Mouse (Mus musculus) G1E (cell line): Measurements from ENCODE around the gene Adk. TPM values are rescaled to one million over a fixed set of nuclear protein-coding genes. Genes with fewer than 3 reads are reported as not detected.
A peak's percentile ranks its signal among the peaks of the same experiment; 100 is the strongest.

ENCODE experiments used
- ATAC-seq: 2 replicates; pipeline ENCODE4 v1.8.0; 2016; ENCODE audit warnings: mild to moderate bottlenecking; ENCODE audit not compliant: insufficient number of reproducible peaks, poor library complexity, low FRiP score, severe bottlenecking; ENCODE audit errors: extremely low read depth
- DNase-seq: peaks from one replicate; pipeline ENCODE4 v3.0.0; 2012; ENCODE audit warnings: low spot score
- H3K27me3 ChIP-seq: 2 replicates; pipeline ENCODE4 v1.6.1; 2012; ENCODE audit warnings: mild to moderate bottlenecking, low read length, inconsistent platforms; ENCODE audit not compliant: insufficient read depth
- H3K36me3 ChIP-seq: replicated peaks from 2 replicates; pipeline ENCODE3; 2012; ENCODE audit warnings: mild to moderate bottlenecking, inconsistent platforms
- H3K4me1 ChIP-seq: 2 replicates; pipeline ENCODE4 v1.6.1; 2012; ENCODE audit warnings: low read depth, low read length, inconsistent platforms, mixed read lengths; ENCODE audit not compliant: insufficient read depth
- H3K4me3 ChIP-seq: 2 replicates; pipeline ENCODE4 v1.5.1; 2012; ENCODE audit warnings: low read depth, mild to moderate bottlenecking, inconsistent platforms, low read length, moderate library complexity, mixed read lengths
- H3K9me3 ChIP-seq: replicated peaks from 2 replicates; pipeline ENCODE4 v1.6.1; 2012; ENCODE audit warnings: inconsistent platforms
- CTCF ChIP-seq: IDR thresholded peaks from 2 replicates; pipeline ENCODE4 v1.5.1; 2012; ENCODE audit warnings: low read depth, low read length, inconsistent platforms, mixed read lengths
- GATA1 ChIP-seq: IDR thresholded peaks from 2 replicates; pipeline ENCODE4 v1.6.1; 2012; ENCODE audit warnings: borderline replicate concordance, low read length, inconsistent platforms, mixed read lengths
- GATA2 ChIP-seq: IDR thresholded peaks from 2 replicates; pipeline ENCODE4 v1.6.1; 2012; ENCODE audit warnings: low read depth, low read length, inconsistent platforms, borderline replicate concordance
- POLR2AphosphoS5 ChIP-seq: IDR thresholded peaks from 2 replicates; pipeline ENCODE4 v1.6.1; 2012; ENCODE audit warnings: low read depth, low read length, inconsistent platforms; ENCODE audit not compliant: insufficient replicate concordance
- TAL1 ChIP-seq: conservative IDR thresholded peaks from 2 replicates; pipeline ENCODE4 v1.6.1; 2012; ENCODE audit warnings: low read depth, low read length, inconsistent platforms, mixed read lengths
- polyA plus RNA-seq: library from polyadenylated mRNA; stranded (reverse); fragments of >175 nt; gene quantifications from 2 replicates; pipeline ENCODE4 v1.2.3, GENCODE M21; 2012
- total RNA-seq, 2 experiments: library from RNA; stranded (forward) in 1 of 2; stranded (reverse) in 1 of 2; fragments of 200-1000 nt in 1 of 2; fragments of >200 nt in 1 of 2; fragmentation: Nextera tagmentation in 1 of 2; gene quantifications; 2 replicates each; pipeline ENCODE4 v1.2.3; 2014 to 2017

The Adk gene
- total and polyA plus RNA-seq, 3 experiments, result 20.8 to 547 (median 489) TPM

DNA sequence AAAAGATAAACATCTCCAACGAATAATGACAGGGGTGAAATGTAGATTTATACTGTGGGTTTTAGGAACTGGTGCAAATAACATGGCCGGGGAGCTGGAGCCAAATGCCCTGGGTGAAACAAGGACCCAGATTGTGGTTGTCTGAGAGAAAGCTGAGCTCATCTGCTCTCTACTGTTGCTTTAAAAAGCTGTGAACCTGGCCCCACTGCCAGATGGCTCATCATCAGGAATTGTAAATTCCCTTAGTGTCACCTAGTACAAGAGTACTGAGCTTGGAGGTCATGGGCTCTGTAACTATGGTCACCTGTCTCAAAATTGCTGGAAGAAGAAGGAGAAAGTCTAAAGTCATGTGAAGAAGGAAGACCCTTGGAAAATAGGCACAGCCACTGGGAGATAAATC lies 6.6 kb downstream of the Adk start:
- DNase-seq (no peak), ATAC-seq (no peak)
- no peaks in the 10 kb centered on the region for H3K9me3 ChIP-seq
- H3K36me3 ChIP-seq, result peaks cover 47% of the 10 kb centered on the region
- H3K27me3 ChIP-seq, result no peaks in the 10 kb centered on the region
- H3K4me3 ChIP-seq, result no peak overlapping the region
- peaks cover 75% of the 10 kb centered on the region for H3K4me1 ChIP-seq
- TF ChIP-seq POLR2AphosphoS5, result no peak
- TF ChIP-seq GATA1, result no peak
- no peak for TF ChIP-seq TAL1
- TF ChIP-seq CTCF, result no peak
- TF ChIP-seq GATA2, result no peak

DNA sequence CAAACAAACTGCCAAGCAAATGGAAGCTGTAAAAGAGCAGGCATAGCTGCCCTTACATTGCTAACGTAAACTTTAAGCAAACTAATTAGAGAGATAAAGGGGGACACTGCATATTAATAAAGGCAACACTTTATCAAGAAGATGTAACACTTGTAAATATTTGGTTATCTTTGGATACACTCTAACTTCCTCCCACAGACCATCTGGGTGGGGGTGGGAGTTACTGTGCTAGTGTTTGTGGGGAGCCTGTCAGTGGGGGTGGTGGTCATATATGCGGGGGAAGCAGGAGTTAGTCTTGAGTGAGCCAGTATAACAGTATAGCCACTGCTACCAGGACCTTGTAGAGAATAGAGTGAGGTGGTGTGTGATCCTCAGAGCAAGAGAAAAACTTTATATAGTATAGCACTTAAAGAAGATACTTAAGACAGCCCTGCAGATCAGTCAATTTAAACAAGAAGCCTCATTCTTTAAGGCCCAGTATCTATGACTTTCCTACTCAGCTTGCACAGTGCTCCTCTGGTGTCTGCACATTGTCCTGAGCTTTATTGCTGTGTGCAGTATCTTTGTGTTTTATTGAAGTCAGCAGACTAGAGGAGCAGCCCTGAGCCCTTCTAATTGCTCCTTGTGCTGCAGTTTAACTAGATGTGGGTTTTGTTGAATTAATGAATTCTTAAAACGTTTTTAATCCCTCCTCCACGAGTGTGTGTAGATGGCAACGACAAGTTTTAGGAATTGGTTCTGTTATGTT lies 10.6 kb downstream of the Adk start:
- peak; percentile 40 for DNase-seq
- Histone ChIP-seq H3K4me1 (peaks cover 76% of the 10 kb centered on the region), H3K4me3 (no peak overlapping the region; the same call in 1 of the 2 replicates), H3K9me3 (no peaks in the 10 kb centered on the region), H3K36me3 (peaks cover 29% of the 10 kb centered on the region), H3K27me3 (no peaks in the 10 kb centered on the region)
- TF ChIP-seq CTCF (no peak), GATA1 (no peak), TAL1 (peak; percentile 58)
- ATAC-seq, result peak; percentile 81

DNA sequence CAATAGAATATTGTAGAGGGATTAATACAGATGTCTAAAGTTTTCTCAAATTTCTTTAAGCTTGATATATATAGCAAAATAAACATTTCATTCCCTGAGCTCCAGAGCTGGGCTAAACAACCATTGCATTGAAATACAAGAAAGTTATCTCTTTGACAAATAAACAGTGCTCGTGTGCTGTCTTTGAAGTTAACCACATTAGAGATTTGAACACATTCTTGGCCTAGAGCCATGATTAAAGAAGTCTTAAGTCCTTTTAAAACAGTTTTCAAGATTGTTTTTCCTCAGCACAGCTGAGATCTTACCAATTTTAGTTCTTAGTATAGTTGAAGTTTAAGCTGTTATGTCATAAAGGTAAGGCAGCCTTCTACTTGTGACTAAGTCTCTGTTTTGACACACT lies 11.9 kb downstream of the Adk start:
- no peak for TF ChIP-seq POLR2AphosphoS5
- TF ChIP-seq CTCF, result no peak
- TF ChIP-seq TAL1, result no peak
- no peak for TF ChIP-seq GATA2
- no peak for TF ChIP-seq GATA1
- Histone ChIP-seq H3K9me3 (no peaks in the 10 kb centered on the region), H3K4me3 (no peak overlapping the region), H3K27me3 (no peaks in the 10 kb centered on the region), H3K4me1 (peaks cover 66% of the 10 kb centered on the region), H3K36me3 (peaks cover 21% of the 10 kb centered on the region)
- ATAC-seq (no peak), DNase-seq (no peak)

DNA sequence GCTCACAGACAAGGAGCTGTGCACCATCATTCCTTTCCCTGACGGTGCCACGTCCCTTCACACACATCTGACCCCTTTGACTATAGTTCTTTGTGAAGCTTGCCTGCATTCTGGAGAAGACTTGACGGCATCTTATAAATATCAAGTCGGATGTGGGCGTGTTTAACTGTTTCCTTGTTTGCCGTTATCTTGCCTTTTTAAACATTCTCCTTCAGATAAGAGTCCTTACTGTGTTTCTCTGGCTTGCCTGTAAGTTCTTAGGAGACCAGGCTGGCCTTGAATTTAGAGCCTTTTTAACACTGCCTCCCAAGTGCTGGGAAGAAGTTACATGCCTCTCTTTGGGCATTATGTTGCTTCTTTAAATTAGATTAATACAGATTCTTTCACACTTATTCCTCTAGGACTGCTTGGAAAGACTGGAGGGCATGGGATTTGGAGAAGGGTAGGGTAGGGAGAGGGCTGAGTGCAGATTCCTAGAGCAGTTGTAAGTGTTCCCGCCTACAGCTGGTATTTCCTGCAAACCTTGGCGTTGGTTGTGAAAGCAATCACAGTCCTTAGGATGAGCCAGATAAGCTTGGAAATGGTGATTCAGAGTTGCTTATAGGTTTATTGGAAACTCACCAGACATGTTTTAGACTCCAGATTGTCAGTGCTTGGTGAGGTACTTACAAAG lies 13.3 kb downstream of the Adk start:
- Histone ChIP-seq H3K36me3 (peaks cover 18% of the 10 kb centered on the region), H3K4me3 (peak overlapping the region; percentile 14; the same call in 1 of the 2 replicates), H3K9me3 (no peaks in the 10 kb centered on the region), H3K27me3 (no peaks in the 10 kb centered on the region), H3K4me1 (peaks cover 73% of the 10 kb centered on the region)
- ATAC-seq (no peak), DNase-seq (no peak)
- TF ChIP-seq CTCF (no peak), GATA1 (no peak), GATA2 (no peak), POLR2AphosphoS5 (no peak)

DNA sequence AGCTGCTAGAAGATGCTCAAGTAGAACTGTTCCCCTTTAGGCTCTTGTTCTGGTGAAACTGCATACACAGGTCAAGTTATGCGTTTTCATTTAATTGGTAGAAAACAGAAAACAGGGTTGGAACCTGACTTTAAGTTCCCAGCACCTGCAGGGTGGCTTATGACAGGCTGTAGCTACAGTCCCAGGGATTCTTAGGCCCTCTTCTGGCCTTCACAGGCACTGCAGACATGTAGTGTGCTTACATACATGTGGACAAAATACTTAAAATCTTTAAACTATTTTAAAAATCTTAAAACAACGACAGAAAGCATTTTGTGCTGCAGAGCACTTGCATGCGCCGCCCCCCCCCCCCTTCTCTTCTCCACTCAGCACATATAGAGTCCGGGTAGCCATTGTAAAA lies 17.2 kb downstream of the Adk start:
- ATAC-seq (no peak), DNase-seq (no peak)

DNA sequence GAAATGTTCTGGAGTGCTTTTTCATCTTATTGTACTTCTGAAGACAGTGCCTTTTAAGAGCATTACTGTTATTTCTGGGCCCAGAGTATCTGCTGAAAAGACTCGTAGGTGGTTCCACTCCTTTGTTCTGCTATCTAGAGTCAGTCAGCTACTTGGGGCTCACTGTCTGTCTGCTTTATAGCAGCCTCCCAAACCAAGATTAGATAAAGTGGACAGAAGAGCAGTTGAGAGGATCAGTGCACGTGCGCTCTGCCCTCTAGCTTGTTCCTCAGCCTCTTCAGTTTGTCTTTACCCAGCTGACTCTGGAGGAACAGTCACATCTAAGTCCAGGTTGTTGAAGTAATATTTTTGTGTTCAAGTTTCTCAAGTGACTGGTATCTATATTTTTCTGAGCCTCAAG lies 21.6 kb downstream of the Adk start:
- TF ChIP-seq TAL1 (peak; percentile 64), GATA1 (no peak)
- H3K27me3 ChIP-seq, result no peaks in the 10 kb centered on the region
- H3K36me3 ChIP-seq, result peaks cover 13% of the 10 kb centered on the region
- DNase-seq (peak; percentile 38), ATAC-seq (peak; percentile 72)
- peaks cover 71% of the 10 kb centered on the region for H3K4me1 ChIP-seq
- no peaks in the 10 kb centered on the region for H3K9me3 ChIP-seq
- H3K4me3 ChIP-seq, result peak overlapping the region; percentile 91; the same call in 1 of the 2 replicates

More for the DNA sequence above, 17.2 kb downstream of the Adk start:
- TF ChIP-seq TAL1 (no peak), GATA2 (no peak), POLR2AphosphoS5 (no peak)
- H3K4me3 ChIP-seq, result no peak overlapping the region
- no peaks in the 10 kb centered on the region for H3K9me3 ChIP-seq
- peaks cover 23% of the 10 kb centered on the region for H3K36me3 ChIP-seq
- H3K4me1 ChIP-seq, result peaks cover 69% of the 10 kb centered on the region
- H3K27me3 ChIP-seq, result no peaks in the 10 kb centered on the region
